ENCODE assay signal across 26 mouse cellular contexts in genomic region chr4:93412695-93413094, GRCm38 (mm10).
"Had no signal": no experiment of that assay in that cellular context is flagged by ENCODE, and none has a peak within 500 bp of the region (broad histone marks: within the 10 kb centered on the region; RNA-seq: fewer than 3 reads in every experiment).

No protein-coding gene starts in this region.

- H3K27ac ChIP-seq: gastrocnemius, adult 2 months; heart, embryonic 10.5 days; hindbrain, embryonic 13.5 days; hindbrain, embryonic 15.5 days; hindbrain, postnatal 0 days; kidney, embryonic 15.5 days; kidney, postnatal 0 days; limb, embryonic 13.5 days; limb, embryonic 15.5 days; liver, embryonic 12.5 days; liver, embryonic 14.5 days had no signal

- H3K36me3 ChIP-seq: heart, embryonic 10.5 days; heart, embryonic 12.5 days; hindbrain, embryonic 13.5 days; hindbrain, embryonic 15.5 days; kidney, embryonic 15.5 days; limb, embryonic 13.5 days; limb, embryonic 15.5 days; liver, embryonic 12.5 days had no signal

- H3K4me2 ChIP-seq: heart, embryonic 12.5 days; hindbrain, embryonic 13.5 days; hindbrain, embryonic 15.5 days; kidney, embryonic 15.5 days; limb, embryonic 13.5 days; limb, embryonic 15.5 days; liver, embryonic 12.5 days had no signal

- H3K9me3 ChIP-seq: heart, embryonic 10.5 days; heart, embryonic 12.5 days; hindbrain, embryonic 13.5 days; hindbrain, embryonic 15.5 days; kidney, embryonic 15.5 days; limb, embryonic 13.5 days; limb, embryonic 15.5 days; liver, embryonic 12.5 days had no signal

- H3K9ac ChIP-seq: heart, embryonic 12.5 days; hindbrain, embryonic 13.5 days; hindbrain, embryonic 15.5 days; kidney, embryonic 15.5 days; limb, embryonic 13.5 days; limb, embryonic 15.5 days; liver, embryonic 12.5 days; liver, embryonic 14.5 days had no signal

- H3K4me1 ChIP-seq: heart, embryonic 10.5 days; heart, embryonic 12.5 days; hindbrain, embryonic 13.5 days; hindbrain, embryonic 15.5 days; kidney, embryonic 15.5 days; limb, embryonic 13.5 days; limb, embryonic 15.5 days; liver, embryonic 12.5 days had no signal

- H3K27me3 ChIP-seq: heart, embryonic 12.5 days; hindbrain, embryonic 13.5 days; hindbrain, embryonic 15.5 days; kidney, embryonic 15.5 days; limb, embryonic 13.5 days; limb, embryonic 15.5 days; liver, embryonic 12.5 days had no signal

- ATAC-seq: hindbrain, postnatal 0 days; intestine, embryonic 16.5 days; liver, embryonic 12.5 days had no signal

- H3K4me3 ChIP-seq: gastrocnemius, adult 2 months; heart, embryonic 10.5 days; heart, embryonic 12.5 days; hindbrain, embryonic 13.5 days; hindbrain, embryonic 15.5 days; kidney, embryonic 15.5 days; limb, embryonic 13.5 days; limb, embryonic 15.5 days; liver, embryonic 12.5 days had no signal

- DNase-seq: gastrocnemius, adult 2 months; gastrocnemius, postnatal 14 days; gastrocnemius, postnatal 36 days; heart, adult 18-20 months; heart, postnatal 10 days; heart, postnatal 36 days; kidney, adult 11 months; kidney, adult 2 months; kidney, adult 9 months; kidney, postnatal 14 days; kidney, postnatal 36 days; layer of hippocampus, adult 9-11 months; layer of hippocampus, postnatal 36 days; left cerebral cortex, postnatal 4 days had no signal
